Mouse (Mus musculus) ES-Bruce4 (cell line): ENCODE measurements at regions not wholly inside any gene's neighbourhood (a gene's known extent, or its start where the extent isn't known, plus 50 kb on each side); places are given as distances from the start of the nearest gene placed in this dataset.
A peak's percentile ranks its signal among the peaks of the same experiment; 100 is the strongest.

ENCODE experiments used
- H3K27ac ChIP-seq: 2 replicates; pipeline ENCODE4 v1.5.1; 2012; ENCODE audit warnings: low read length, inconsistent platforms; ENCODE audit not compliant: insufficient read depth
- H3K27me3 ChIP-seq: 2 replicates; pipeline ENCODE4 v1.6.1; 2012; ENCODE audit warnings: mild to moderate bottlenecking, low read length, inconsistent platforms; ENCODE audit not compliant: control insufficient read depth, poor library complexity, insufficient read depth, severe bottlenecking
- H3K36me3 ChIP-seq: 2 replicates; pipeline ENCODE4 v1.6.1; 2012; ENCODE audit warnings: inconsistent platforms, mild to moderate bottlenecking, low read length, moderate library complexity; ENCODE audit not compliant: control insufficient read depth, poor library complexity, insufficient read depth, severe bottlenecking
- H3K4me1 ChIP-seq: one replicate; pipeline ENCODE4 v1.8.1; 2011; ENCODE audit warnings: low read length; ENCODE audit not compliant: control insufficient read depth, insufficient read depth
- H3K4me3 ChIP-seq: 2 replicates; pipeline ENCODE4 v1.5.1; 2011; ENCODE audit warnings: low read depth, mild to moderate bottlenecking, low read length
- H3K9ac ChIP-seq: 2 replicates; pipeline ENCODE4 v1.6.1; 2012; ENCODE audit warnings: low read depth, mild to moderate bottlenecking, inconsistent platforms; ENCODE audit not compliant: poor library complexity, severe bottlenecking
- H3K9me3 ChIP-seq: replicated peaks from 2 replicates; pipeline ENCODE4 v1.6.1; 2012; ENCODE audit warnings: mild to moderate bottlenecking, low read length, inconsistent platforms; ENCODE audit not compliant: control insufficient read depth, poor library complexity, insufficient read depth, severe bottlenecking
- CTCF ChIP-seq: IDR thresholded peaks from one replicate; pipeline ENCODE4 v1.8.1; 2011; ENCODE audit warnings: low read depth, low read length
- EP300 ChIP-seq: IDR thresholded peaks from 2 replicates; pipeline ENCODE4 v1.6.1; 2011; ENCODE audit warnings: low read depth, low read length; ENCODE audit not compliant: insufficient read depth
- POLR2A ChIP-seq: IDR thresholded peaks from one replicate; pipeline ENCODE4 v1.8.1; 2011; ENCODE audit warnings: low read length; ENCODE audit not compliant: insufficient read depth

DNA sequence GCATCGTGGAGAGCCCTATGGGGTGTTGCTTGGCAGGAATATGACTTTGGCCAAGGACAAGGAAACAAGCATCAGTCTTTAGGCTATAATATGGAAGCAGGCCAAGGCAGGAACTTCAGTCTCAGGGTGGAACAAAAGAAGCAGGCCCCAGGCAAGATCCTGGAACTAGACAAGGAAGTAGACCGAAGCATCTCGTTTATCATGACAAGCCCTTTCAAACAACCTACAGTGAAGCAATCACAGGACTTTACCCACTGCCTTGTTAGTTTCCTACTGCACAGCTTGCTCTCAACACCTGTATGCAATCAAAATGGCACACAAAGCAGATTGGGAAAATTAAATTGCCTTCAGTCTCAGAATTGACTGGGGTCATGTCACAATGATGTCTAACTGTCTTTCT is 163.2 kb upstream of the Gulp1 start:
- Histone ChIP-seq H3K4me3 (no peak overlapping the region), H3K4me1 (no peaks in the 10 kb centered on the region), H3K36me3 (no peaks in the 10 kb centered on the region), H3K9ac (no peak overlapping the region), H3K27me3 (no peaks in the 10 kb centered on the region), H3K9me3 (peaks cover 33% of the 10 kb centered on the region), H3K27ac (no peak overlapping the region)
- no peak for TF ChIP-seq POLR2A
- no peak for TF ChIP-seq CTCF
- TF ChIP-seq EP300, result no peak

DNA sequence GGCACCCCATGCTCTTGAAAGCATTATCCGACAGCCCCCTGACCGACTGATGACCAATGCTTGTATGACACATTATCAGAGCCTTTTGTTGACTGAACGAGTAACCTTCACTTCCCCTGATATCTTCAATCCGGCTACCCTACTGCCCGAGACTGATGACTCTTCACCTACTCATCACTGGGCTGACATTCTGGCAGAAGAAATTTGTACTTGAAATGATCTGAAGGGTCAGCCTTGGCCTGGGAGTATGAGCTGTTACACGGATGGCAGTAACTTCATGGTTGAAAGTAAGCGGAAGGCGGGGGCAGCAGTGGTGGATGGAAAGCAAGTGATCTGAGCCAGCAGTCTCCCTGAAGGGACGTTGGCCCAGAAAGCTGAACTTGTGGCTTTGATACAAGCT is 159.2 kb upstream of the Gulp1 start:
- Histone ChIP-seq H3K4me1 (no peaks in the 10 kb centered on the region), H3K9ac (no peak overlapping the region), H3K36me3 (no peaks in the 10 kb centered on the region), H3K27me3 (no peaks in the 10 kb centered on the region), H3K27ac (no peak overlapping the region), H3K9me3 (peaks cover 63% of the 10 kb centered on the region), H3K4me3 (no peak overlapping the region)
- TF ChIP-seq CTCF (no peak), EP300 (no peak), POLR2A (no peak)

DNA sequence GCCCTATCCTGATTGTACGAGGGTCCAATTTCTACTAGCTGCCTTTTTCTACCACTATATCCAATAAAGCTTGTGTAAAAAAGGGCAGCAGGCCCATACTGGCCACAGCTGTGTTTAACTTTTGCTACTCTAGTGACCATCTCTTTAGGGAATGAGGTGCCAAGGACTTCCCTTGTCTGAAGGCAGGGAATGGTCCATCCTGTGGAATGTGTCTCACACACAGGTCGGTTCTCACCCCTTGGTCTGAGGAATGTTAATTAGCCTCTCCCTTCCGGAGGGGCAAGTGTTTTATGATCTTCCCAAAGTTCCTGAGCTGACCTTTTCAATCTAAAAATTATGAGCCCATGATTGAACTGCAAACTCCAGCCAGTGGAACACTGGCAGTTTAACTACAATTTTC is 155.8 kb upstream of the Gulp1 start:
- H3K9ac ChIP-seq, result no peak overlapping the region
- H3K36me3 ChIP-seq, result no peaks in the 10 kb centered on the region
- H3K4me1 ChIP-seq, result no peaks in the 10 kb centered on the region
- no peak overlapping the region for H3K4me3 ChIP-seq
- TF ChIP-seq CTCF (no peak), EP300 (no peak), POLR2A (no peak)
- H3K9me3 ChIP-seq, result peaks cover 44% of the 10 kb centered on the region
- no peaks in the 10 kb centered on the region for H3K27me3 ChIP-seq
- H3K27ac ChIP-seq, result no peak overlapping the region

DNA sequence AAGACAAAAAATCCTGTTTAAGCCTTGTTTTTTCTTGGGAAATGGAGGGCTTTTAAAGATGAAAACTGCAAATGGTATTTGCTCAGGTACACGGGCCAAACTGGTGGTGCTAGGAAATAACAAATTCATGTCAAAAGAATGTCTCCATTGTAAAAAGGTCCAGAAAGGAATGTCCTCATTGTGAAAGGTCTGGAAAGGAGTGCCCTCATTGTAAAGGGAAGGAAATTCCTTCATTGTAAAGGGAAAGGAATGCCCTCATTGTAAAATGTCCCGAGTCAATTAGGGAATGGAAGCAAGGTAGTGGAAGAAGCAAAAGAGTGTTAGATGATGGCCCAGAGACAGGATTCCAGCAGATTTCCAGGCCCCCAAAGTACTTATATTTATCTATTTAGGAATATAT is 153.2 kb upstream of the Gulp1 start:
- Histone ChIP-seq H3K27ac (peak overlapping the region; percentile 28; the same call in 1 of the 2 replicates), H3K9me3 (peaks cover 31% of the 10 kb centered on the region)
- no peak for TF ChIP-seq CTCF
- no peak for TF ChIP-seq POLR2A
- TF ChIP-seq EP300, result no peak

DNA sequence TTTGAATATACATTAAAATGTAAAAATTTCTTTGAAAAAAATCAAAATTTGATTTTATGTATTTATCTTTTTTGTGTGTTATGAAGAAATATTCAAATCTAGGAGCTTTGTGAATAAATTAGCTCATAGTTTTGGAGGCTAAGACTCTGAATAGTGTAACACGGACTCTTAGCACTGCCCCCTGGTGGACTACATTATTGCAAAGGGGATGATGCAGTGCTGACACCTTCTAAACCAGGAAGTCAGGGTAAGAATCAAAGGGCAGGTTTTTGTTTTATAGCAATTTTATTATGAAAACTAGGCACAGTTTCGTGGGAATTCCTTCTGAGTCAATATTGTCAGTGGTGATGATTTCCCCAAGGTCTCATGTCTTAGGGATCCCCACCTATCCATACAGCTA is 113.5 kb upstream of the Gulp1 start:
- H3K4me3 ChIP-seq, result no peak overlapping the region
- no peak overlapping the region for H3K27ac ChIP-seq
- no peak overlapping the region for H3K9ac ChIP-seq
- TF ChIP-seq CTCF, result no peak
- TF ChIP-seq EP300, result no peak
- no peak for TF ChIP-seq POLR2A
- no peaks in the 10 kb centered on the region for H3K4me1 ChIP-seq
- H3K9me3 ChIP-seq, result peaks cover 4% of the 10 kb centered on the region
- H3K27me3 ChIP-seq, result no peaks in the 10 kb centered on the region
- H3K36me3 ChIP-seq, result no peaks in the 10 kb centered on the region

More for the DNA sequence above, 153.2 kb upstream of the Gulp1 start:
- Histone ChIP-seq H3K9ac (no peak overlapping the region), H3K27me3 (no peaks in the 10 kb centered on the region), H3K4me1 (no peaks in the 10 kb centered on the region), H3K36me3 (no peaks in the 10 kb centered on the region), H3K4me3 (no peak overlapping the region)
